Mouse (Mus musculus): ENCODE results near the gene Arrb2.
"Not testable (repeated sequence)": the region's sequence is repeated elsewhere in the genome, so short reads cannot be mapped to it uniquely, and the experiment has no call there.

Arrb2 gene

GRCm38 (mm10) chr11:70432048-70432894 is at the start of gene Arrb2:
Gene Arrb2 (plus strand): TSS chr11:70432635.
- ATAC-seq (ENCODE audit: insufficient number of reproducible peaks, low FRiP score, low TSS enrichment), result peak; percentile 95

- ATAC-seq (ENCODE audit: insufficient number of reproducible peaks, low FRiP score, low TSS enrichment), result no peak
These were observed 48.3 kb upstream of the Arrb2 start for GRCm38 (mm10) chr11:70384136-70384535.

- no peak for ATAC-seq (ENCODE audit: insufficient number of reproducible peaks, low FRiP score, low TSS enrichment)
These were observed 45.0 kb upstream of the Arrb2 start for GRCm38 (mm10) chr11:70387436-70387835.

- ATAC-seq (ENCODE audit: insufficient number of reproducible peaks, low FRiP score, low TSS enrichment), result no peak
These were observed 43.0 kb upstream of the Arrb2 start for GRCm38 (mm10) chr11:70389421-70389820.

GRCm38 (mm10) chr11:70403598-70403997 is 28.8 kb upstream of the Arrb2 start:
- ATAC-seq (ENCODE audit: insufficient number of reproducible peaks, low FRiP score, low TSS enrichment), result no peak

- peak; percentile 72; the same call in 1 of the 2 replicates for ATAC-seq (ENCODE audit: insufficient number of reproducible peaks, low FRiP score, low TSS enrichment)
These were observed 22.7 kb upstream of the Arrb2 start, which contains the start of gene Pelp1 for GRCm38 (mm10) chr11:70409594-70410296. Gene Pelp1 (minus strand): TSS chr11:70410031.

GRCm38 (mm10) chr11:70410297-70410643 is 22.2 kb upstream of the Arrb2 start:
- no peak for ATAC-seq (ENCODE audit: insufficient number of reproducible peaks, low FRiP score, low TSS enrichment)

- no peak for ATAC-seq (ENCODE audit: insufficient number of reproducible peaks, low FRiP score, low TSS enrichment)
These were observed 19.8 kb upstream of the Arrb2 start for GRCm38 (mm10) chr11:70412591-70412990.

- ATAC-seq (ENCODE audit: insufficient number of reproducible peaks, low FRiP score, low TSS enrichment), result no peak
These were observed 18.5 kb upstream of the Arrb2 start for GRCm38 (mm10) chr11:70413961-70414360.

- ATAC-seq (ENCODE audit: insufficient number of reproducible peaks, low FRiP score, low TSS enrichment), result no peak
These were observed 14.2 kb upstream of the Arrb2 start for GRCm38 (mm10) chr11:70418199-70418598.

- ATAC-seq (ENCODE audit: insufficient number of reproducible peaks, low FRiP score, low TSS enrichment), result no peak
These were observed 12.9 kb upstream of the Arrb2 start for GRCm38 (mm10) chr11:70419486-70419885.

- not testable (repeated sequence) for ATAC-seq (ENCODE audit: insufficient number of reproducible peaks, low FRiP score, low TSS enrichment)
These were observed 5.8 kb upstream of the Arrb2 start for GRCm38 (mm10) chr11:70426598-70426997.

- ATAC-seq (ENCODE audit: insufficient number of reproducible peaks, low FRiP score, low TSS enrichment), result no peak
These were observed 861 bp upstream of the Arrb2 start for GRCm38 (mm10) chr11:70431574-70431973.

- ATAC-seq (ENCODE audit: insufficient number of reproducible peaks, low FRiP score, low TSS enrichment), result peak; percentile 31
These were observed 597 bp downstream of the Arrb2 start for GRCm38 (mm10) chr11:70432895-70433568.

GRCm38 (mm10) chr11:70433569-70433943 is 1.1 kb downstream of the Arrb2 start:
- ATAC-seq (ENCODE audit: insufficient number of reproducible peaks, low FRiP score, low TSS enrichment), result no peak

GRCm38 (mm10) chr11:70433951-70434350 is 1.5 kb downstream of the Arrb2 start:
- no peak for ATAC-seq (ENCODE audit: insufficient number of reproducible peaks, low FRiP score, low TSS enrichment)

- ATAC-seq (ENCODE audit: insufficient number of reproducible peaks, low FRiP score, low TSS enrichment), result no peak
These were observed 3.0 kb downstream of the Arrb2 start for GRCm38 (mm10) chr11:70435476-70435875.

GRCm38 (mm10) chr11:70437426-70437825 is 5.0 kb downstream of the Arrb2 start:
- ATAC-seq (ENCODE audit: insufficient number of reproducible peaks, low FRiP score, low TSS enrichment), result no peak

- ATAC-seq (ENCODE audit: insufficient number of reproducible peaks, low FRiP score, low TSS enrichment), result no peak
These were observed 6.4 kb downstream of the Arrb2 start for GRCm38 (mm10) chr11:70438728-70439374.

GRCm38 (mm10) chr11:70440637-70441036 is 8.2 kb downstream of the Arrb2 start:
- ATAC-seq (ENCODE audit: insufficient number of reproducible peaks, low FRiP score, low TSS enrichment), result no peak

- no peak for ATAC-seq (ENCODE audit: insufficient number of reproducible peaks, low FRiP score, low TSS enrichment)
These were observed 9.4 kb downstream of the Arrb2 start for GRCm38 (mm10) chr11:70441882-70442281.
